Mouse (Mus musculus) embryonic stem cell, embryonic (primary cell): ENCODE measurements at regions not wholly inside any gene's neighbourhood (a gene's known extent, or its start where the extent isn't known, plus 50 kb on each side); places are given as distances from the start of the nearest gene placed in this dataset.

Source experiments
- CTCF ChIA-PET, 4 experiments: fragments of 300-600 bp in 2 of 4; fragments of 350-600 bp in 2 of 4; sonication (Branson Sonifier 250); formaldehyde crosslinking; loops; one replicate each; lab custom pipeline; 2022; ENCODE audit warnings: inconsistent platforms in 2 of 4; lab: Charles Lee
- POLR2A ChIA-PET, 4 experiments: fragments of 300-600 bp in 2 of 4; fragments of 350-600 bp in 2 of 4; sonication (Branson Sonifier 250); formaldehyde crosslinking; loops; one replicate each; lab custom pipeline; 2022; ENCODE audit warnings: antibody characterized with exemption in 4 of 4, inconsistent platforms in 1 of 4; lab: Charles Lee

- ChIA-PET CTCF (interaction anchor here in 1 of 4 experiments (0.7 kb wide), 1 partner anchor 138 kb away, joined by 3 read pairs; no protein-coding TSS in a partner anchor), POLR2A (no interaction called here)
Observed at GRCm38 (mm10) chrX:93160956-93161355, 125.3 kb upstream of the Arx start.
